Mouse (Mus musculus) yolk sac, embryonic 10.5 days (tissue): Measurements from ENCODE around the gene Rcan2.

Experiments used
- DNase-seq: peaks from one replicate; pipeline ENCODE4 v3.0.0-alpha.2; 2017; ENCODE audit warnings: low spot score

The Rcan2 gene

DNA sequence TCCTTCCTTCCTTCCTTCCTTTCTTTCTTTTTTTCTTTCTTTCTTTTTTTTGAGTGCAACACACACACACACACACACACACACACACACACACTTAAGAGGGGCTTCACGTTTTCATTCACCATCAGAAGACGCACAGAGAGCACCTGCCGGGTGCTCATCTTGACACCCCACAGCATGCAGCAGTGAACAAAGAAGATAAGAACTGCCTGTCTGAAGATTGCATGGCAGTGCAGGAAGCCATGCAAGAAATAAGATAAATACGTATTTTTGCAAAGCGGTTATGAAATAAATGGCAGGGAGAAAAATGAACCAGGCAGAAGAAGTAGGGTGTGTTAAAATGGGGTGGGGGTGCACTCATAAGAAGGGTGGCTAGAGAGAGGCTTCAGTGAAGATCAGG, 116.0 kb downstream of the Rcan2 start:
- DNase-seq, result no peak

DNA sequence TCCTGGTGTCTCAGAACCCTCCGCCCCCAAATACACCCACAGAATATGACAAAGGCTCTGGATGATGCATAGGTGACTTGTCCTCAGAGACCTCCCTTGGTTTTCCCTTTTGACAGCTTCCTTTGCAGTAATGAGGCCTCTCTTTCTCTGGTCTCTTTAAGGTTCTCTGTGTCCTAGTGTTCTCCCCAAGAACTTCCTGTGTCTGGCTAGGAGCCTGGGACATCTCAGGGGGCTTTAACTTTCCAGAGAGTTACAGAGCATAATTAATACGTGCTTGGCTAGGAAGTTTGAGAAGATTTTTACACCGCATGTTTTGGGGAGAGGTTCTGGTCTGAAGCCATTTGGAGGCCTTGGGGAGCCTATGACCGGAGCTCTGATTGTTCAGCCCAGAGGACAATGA, 128.7 kb downstream of the Rcan2 start:
- DNase-seq, result no peak

GRCm38 (mm10) chr17:43931731-43932130, 130.6 kb downstream of the Rcan2 start:
- DNase-seq, result no peak

DNA sequence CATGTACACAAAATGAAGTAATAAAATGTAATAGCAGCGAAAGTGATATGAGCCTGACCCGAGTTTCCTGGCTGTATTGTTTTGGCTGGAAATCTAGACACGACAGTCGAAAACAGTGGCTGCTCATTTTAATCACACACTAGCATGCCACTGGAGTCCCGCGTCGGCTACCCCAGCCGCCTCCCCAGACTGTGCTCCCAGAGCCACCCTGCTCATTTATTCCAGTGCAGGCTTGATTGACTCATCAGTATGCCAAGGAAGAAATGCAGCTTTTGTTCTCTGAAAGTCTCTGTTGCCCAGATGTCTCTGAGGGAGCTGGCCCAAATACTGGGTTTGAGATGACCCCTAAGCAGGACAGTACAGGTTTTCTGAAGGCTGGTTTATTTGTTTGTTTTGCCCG, 132.9 kb downstream of the Rcan2 start:
- DNase-seq, result no peak

DNA sequence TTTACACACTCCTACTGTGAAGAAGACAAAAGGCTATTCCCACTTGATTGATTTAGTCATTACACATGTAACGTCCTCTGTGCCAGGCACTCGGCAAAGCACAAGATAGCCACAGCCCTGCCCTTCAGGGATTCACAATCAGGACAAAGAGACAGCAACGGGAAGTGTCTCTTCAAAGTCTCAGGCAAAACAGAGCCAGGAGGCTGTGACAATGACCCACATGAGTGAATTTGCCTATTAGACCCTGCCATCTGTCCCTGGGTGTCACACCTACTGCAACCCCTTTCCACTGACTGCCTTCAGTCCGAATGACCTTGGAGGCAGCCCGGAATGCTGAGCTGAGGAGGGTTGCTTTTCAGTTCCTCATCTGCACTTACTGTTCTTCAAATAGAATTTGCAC, 151.1 kb downstream of the Rcan2 start:
- no peak for DNase-seq

GRCm38 (mm10) chr17:43952661-43953534, 151.7 kb downstream of the Rcan2 start:
- no peak for DNase-seq

- DNase-seq, result no peak
Observed at GRCm38 (mm10) chr17:43953535-43953918, 152.4 kb downstream of the Rcan2 start.

- no peak for DNase-seq
Observed at GRCm38 (mm10) chr17:43959797-43960196, 158.6 kb downstream of the Rcan2 start.

DNA sequence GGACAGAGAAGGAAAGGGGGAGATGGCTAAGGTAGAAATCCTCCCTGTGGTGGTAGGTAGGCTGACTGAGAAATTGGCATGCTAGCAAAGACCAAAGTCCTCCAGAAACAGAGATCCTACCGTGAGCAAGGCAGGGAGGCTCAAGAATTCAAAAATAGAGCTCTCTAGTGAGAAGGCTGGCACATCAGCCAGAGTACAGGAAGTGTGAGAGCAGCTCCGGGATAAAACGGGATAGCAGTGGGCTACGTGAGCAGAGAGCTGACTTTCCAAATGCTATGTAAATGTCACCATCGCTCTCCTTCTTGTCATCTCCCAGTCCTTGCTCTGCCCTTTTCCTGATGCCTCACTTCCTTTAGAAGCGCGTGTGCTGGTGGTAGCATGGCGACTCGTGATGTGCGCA, 168.8 kb downstream of the Rcan2 start:
- no peak for DNase-seq

GRCm38 (mm10) chr17:43977572-43977971, 176.4 kb downstream of the Rcan2 start:
- no peak for DNase-seq

DNA sequence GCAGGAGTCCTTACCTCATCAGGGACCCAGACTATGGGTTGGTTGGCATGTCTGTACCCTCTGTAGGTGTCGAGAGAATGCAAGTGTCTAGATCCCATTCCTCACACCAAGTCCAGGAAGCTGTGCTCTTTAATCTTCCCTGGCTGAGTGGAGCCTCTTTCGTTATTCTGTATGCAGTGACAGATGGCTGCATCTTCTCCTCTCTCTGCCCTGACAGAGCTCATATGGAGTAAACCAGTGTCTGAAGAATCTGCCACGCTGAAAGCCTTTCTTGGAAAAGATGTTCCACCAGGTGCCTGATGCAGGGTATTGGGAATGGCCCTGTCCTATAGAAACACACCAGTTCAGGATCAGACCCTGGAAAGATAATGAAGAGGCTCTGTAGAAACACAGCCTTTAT, 178.8 kb downstream of the Rcan2 start:
- DNase-seq, result no peak

- DNase-seq, result no peak
Observed at GRCm38 (mm10) chr17:43982505-43982904, 181.4 kb downstream of the Rcan2 start.

DNA sequence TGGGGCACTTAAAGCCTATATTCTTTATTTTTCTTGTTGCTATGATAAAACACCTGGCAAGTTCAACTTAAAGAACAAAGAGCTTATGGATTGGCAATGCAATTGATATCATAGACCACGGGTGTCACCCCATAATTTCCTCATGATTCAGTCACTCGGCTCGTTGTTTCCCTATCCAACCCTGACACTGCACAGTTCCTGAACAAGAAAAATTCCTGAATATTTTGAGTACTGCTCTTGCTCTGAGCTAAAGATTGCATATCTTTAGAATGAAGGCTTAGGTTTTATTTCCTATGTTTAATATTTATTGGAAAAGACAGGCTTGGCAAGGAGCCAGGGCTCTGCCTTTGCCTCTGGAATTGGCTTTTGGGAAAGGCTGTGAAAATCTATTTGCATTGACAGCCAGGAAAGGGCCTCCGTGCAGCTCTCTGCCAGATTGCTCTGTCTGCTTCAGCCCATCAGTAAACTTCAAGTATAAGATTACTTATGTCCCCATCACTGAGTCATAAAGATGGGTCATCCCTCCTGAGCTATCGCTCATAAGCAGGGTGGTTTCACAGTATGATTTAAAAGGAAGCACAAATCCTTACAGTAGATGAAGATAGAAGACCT, 188.3 kb downstream of the Rcan2 start:
- no peak for DNase-seq

DNA sequence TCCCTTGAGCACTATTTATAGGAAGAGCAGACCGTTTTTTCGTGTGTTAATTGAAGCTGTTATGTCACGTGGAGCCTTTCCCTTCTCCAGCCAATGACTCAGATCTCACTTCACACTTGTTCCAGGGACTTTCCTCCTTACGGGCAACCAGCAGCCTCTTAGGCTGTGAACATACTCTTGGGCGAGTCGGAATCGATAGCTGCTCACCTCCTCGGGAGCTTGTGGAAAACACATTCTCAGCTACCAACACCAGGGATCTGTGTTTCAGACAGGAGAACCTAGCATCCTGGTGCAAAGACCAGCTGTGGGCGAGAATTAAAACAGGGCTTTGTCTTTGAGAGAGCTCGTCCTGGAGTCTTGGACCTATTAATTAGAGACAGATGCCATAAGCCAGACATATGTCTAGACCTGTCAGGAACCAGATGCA, 189.8 kb downstream of the Rcan2 start:
- DNase-seq, result no peak

DNA sequence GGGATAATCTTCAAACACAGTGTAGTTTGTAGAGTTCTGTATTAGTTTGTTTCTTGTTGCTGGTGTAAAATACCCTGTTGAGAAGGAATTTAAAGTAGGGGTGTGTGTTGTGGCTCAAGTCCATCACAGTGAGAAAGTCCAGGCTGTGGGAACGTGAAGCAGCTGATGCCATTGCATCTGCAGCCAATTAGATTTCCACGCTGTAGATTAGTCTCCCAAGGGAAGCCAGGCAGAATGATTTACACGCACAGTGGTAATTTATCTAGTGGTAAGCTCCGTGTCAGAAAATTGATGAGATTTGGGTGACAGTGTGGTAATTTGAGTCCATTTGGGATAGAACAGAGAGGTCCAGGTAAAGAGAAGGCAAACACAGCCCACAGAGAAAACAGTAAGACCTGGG, 192.9 kb downstream of the Rcan2 start:
- no peak for DNase-seq

DNA sequence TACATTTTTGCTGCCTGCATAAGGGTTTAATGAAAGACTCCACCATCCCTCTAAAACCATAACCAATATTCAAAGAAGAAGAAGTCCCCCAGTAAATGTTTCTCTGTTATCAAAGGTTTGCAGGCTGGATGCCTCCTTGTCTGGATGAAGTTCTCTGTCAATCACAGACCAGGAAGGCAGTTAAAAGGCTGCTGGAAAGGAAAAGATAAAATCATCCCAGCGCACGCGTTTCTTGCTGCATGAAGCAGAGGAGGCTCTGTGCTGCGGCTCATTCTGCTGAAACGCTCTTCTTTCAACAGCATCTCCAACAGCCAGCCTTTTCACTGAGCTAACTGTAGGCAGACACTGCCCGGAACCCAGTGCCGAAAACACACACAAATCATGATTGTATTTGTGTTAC, 196.4 kb downstream of the Rcan2 start:
- DNase-seq, result no peak

DNA sequence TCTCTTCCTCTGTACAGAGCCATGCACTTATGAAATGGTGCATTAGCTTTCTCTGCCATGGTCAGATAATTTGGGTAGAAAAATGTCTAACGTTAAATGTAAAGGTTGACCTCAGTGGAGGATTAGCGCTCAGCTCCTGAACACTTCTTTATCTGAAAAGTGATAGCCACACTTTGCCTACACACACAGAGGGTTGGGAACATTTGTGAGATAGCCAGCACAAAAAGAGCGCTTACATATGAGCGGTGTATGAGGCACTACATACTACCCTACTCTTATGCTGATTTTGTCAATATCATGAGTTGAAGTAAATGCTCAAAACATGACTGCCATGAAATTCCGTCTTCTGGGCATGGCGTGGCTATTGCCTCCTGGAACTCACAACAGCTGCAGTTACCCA, 196.9 kb downstream of the Rcan2 start:
- no peak for DNase-seq

- no peak for DNase-seq
Observed at GRCm38 (mm10) chr17:44004401-44004800, 203.2 kb downstream of the Rcan2 start.

DNA sequence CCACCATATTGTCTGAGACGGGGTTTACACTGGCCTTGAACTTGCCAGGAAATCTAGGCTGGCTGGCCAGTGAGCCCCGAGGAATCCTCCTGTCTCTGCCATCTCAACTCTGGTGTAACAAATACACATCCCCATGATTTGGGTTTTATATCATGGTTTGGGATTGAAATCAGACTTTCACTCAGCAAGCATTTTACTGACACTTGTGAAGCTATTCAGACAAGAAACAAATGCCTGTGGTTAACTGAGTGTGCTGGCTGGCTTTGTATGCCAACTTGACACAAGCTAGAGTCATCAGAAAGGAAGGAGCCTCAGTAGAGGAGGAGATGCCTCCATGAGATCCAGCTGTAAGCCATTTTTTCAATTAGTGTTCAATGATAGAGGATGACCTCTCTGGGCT, 206.3 kb downstream of the Rcan2 start:
- DNase-seq, result no peak

- no peak for DNase-seq
Observed at GRCm38 (mm10) chr17:44011917-44012316, 210.8 kb downstream of the Rcan2 start.

GRCm38 (mm10) chr17:44013756-44014510, 212.8 kb downstream of the Rcan2 start:
- DNase-seq, result no peak

GRCm38 (mm10) chr17:44016314-44016713, 215.2 kb downstream of the Rcan2 start:
- no peak for DNase-seq

GRCm38 (mm10) chr17:44020707-44021220, 219.6 kb downstream of the Rcan2 start:
- no peak for DNase-seq
